ENCODE assay signal across 8 mouse cellular contexts in the genomic region with DNA sequence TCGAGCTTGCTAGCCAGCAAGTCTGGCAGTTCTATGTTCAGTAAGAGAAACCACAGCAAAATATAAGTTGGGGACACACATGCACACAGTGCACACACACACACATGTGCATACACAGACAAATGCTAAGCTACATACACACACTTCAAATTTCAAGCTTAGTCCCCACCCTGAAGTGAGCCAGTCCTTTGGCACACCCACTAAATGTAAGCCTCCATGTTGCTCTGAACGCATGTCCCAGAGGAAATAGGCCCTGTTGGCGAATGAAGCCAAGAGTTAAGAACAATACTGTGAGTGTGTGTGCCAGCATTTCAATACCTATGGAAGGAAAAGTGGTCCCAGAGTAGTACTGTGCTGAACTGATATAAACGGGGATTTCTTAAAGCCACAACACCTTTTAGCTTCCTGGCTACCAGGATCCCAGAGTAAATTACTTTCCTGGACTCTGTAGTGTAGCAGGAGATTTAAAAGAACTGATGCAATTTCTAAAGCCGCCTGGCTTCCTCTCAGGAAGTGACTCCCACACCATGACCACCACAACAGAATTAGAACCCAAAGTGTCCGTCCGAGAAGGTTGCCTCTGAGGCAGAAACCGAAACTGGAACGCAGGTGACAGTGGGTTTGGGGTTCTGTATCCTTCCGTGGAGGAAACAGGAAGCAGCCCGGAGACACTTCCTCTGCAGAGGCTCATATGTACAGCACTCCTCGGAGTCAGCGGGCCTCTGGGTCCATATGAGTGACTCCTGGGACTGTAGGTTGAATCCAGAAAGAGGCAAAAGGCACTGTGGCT. TPM values are rescaled to one million over a fixed set of nuclear protein-coding genes. Genes with fewer than 3 reads are reported as not detected.
DNase-seq lines count a peak whose midpoint lies in the region; ATAC-seq lines count a peak whose summit lies in the region.

No protein-coding gene starts in this region.

- H3K9me3 ChIP-seq in lung, embryonic 16.5 days (ENCODE audit: control insufficient read depth, low read length): no peaks in the 10 kb centered on the region
- no peaks in the 10 kb centered on the region for H3K9me3 ChIP-seq in stomach, embryonic 16.5 days (replicated peaks; ENCODE audit: control insufficient read depth, low read length)

- WGBS in lung, embryonic 16.5 days: 74% methylated on average over 13 of the region's 13 CpGs
- WGBS in stomach, embryonic 16.5 days: 79% methylated on average over 13 of the region's 13 CpGs

- no peaks in the 10 kb centered on the region for H3K27me3 ChIP-seq in lung, embryonic 16.5 days (ENCODE audit: control insufficient read depth, insufficient read depth, low read depth, low read length)
- H3K27me3 ChIP-seq in stomach, embryonic 16.5 days (ENCODE audit: control insufficient read depth, insufficient read depth, low read length): no peaks in the 10 kb centered on the region

- H3K4me2 ChIP-seq in lung, embryonic 16.5 days (ENCODE audit: low read depth, low read length): peak overlapping the region; percentile 35
- H3K4me2 ChIP-seq in stomach, embryonic 16.5 days (ENCODE audit: low read depth, low read length): no peak overlapping the region

- H3K4me3 ChIP-seq in lung, embryonic 16.5 days (ENCODE audit: low read length): no peak overlapping the region
- no peak overlapping the region for H3K4me3 ChIP-seq in stomach, embryonic 16.5 days (replicated peaks; ENCODE audit: low read length)

- H3K4me1 ChIP-seq in lung, embryonic 16.5 days (replicated peaks; ENCODE audit: control insufficient read depth, insufficient read depth, low read length): no peaks in the 10 kb centered on the region
- H3K4me1 ChIP-seq in stomach, embryonic 16.5 days (ENCODE audit: control insufficient read depth, insufficient read depth, low read length): no peaks in the 10 kb centered on the region

- DNase-seq in CD4-positive helper T cell, adult 2 months (ENCODE audit: low read depth, low spot score): peak; percentile 80
- DNase-seq in adrenal gland, postnatal 36 days: peak; percentile 32 to 48
- no peak for DNase-seq in cerebellum, adult 9-10 months
- DNase-seq in cerebellum, postnatal 4 days (ENCODE audit: low spot score in 2 of 2): no peak
- DNase-seq in urinary bladder, postnatal 36 days (ENCODE audit: low spot score in 2 of 2): no peak

- ATAC-seq in hematopoietic stem cell, adult 5-6 weeks (replicated peaks in 1 of 2; ENCODE audit: insufficient read depth in 1 of 2, low FRiP score in 2 of 2, low TSS enrichment in 1 of 2, low read depth in 1 of 2, poor library complexity in 2 of 2, severe bottlenecking in 2 of 2): peak; percentile 91 to 92
- ATAC-seq in lung, embryonic 16.5 days (ENCODE audit: low read depth): peak; percentile 60
- peak; percentile 38; the same call in 1 of the 2 replicates for ATAC-seq in stomach, embryonic 16.5 days (ENCODE audit: insufficient read depth, low FRiP score)

- H3K27ac ChIP-seq in lung, embryonic 16.5 days (ENCODE audit: low read length): peak overlapping the region; percentile 61
- peak overlapping the region; percentile 41 for H3K27ac ChIP-seq in stomach, embryonic 16.5 days (ENCODE audit: low read length)

- no peak overlapping the region for H3K9ac ChIP-seq in lung, embryonic 16.5 days (ENCODE audit: low read length)
- H3K9ac ChIP-seq in stomach, embryonic 16.5 days (ENCODE audit: low read length): no peak overlapping the region

- no peaks in the 10 kb centered on the region for H3K36me3 ChIP-seq in lung, embryonic 16.5 days (ENCODE audit: control insufficient read depth, insufficient read depth, low read length)
- no peaks in the 10 kb centered on the region for H3K36me3 ChIP-seq in stomach, embryonic 16.5 days (ENCODE audit: control insufficient read depth, insufficient read depth, low read length)

RNA-seq across cellular contexts. Expression of a gene that starts 55.8 kb away (rescaled TPM):
- 10 to 100 TPM; 57.9 to 64.7 TPM for total RNA-seq in adrenal gland, postnatal 36 days (2021)
- 17.3 and 20.1 TPM in 2 replicates for total RNA-seq in hematopoietic stem cell, adult 5-6 weeks (2017)
- 34.0 and 35.5 TPM in 2 replicates for polyA plus RNA-seq in lung, embryonic 16.5 days (2015; fragmentation: Nextera tagmentation; extraction: Ambion mirVana)
- 30.6 and 34.6 TPM in 2 replicates for polyA plus RNA-seq in stomach, embryonic 16.5 days (2015; fragmentation: Nextera tagmentation; extraction: Ambion mirVana)

Comparison
In these comparisons a context has a peak if more than half of its experiments do, and no peak if none do; other contexts are left out.
1. DNase-seq: peak in CD4-positive helper T cell, adult 2 months (single experiment) and adrenal gland, postnatal 36 days (2 of 2); none in cerebellum, adult 9-10 months (single experiment), cerebellum, postnatal 4 days (0 of 2) and urinary bladder, postnatal 36 days (0 of 2).
2. ATAC-seq: peak in every context shown above with its lines; median percentile 92 in hematopoietic stem cell, adult 5-6 weeks; 60 in lung, embryonic 16.5 days; 38 in stomach, embryonic 16.5 days.